Mouse (Mus musculus) hindbrain, postnatal 0 days (tissue): ENCODE measurements around the gene Slc39a11. TPM values are rescaled to one million over a fixed set of nuclear protein-coding genes. Genes with fewer than 3 reads are reported as not detected.
A peak's percentile ranks its signal among the peaks of the same experiment; 100 is the strongest.

Source experiments
- ATAC-seq: fragments of 200-750 bp; cut with Nextera tagmentation; 2 replicates; pipeline ENCODE4 v1.8.0; 2017; ENCODE audit warnings: mild to moderate bottlenecking, moderate TSS enrichment, moderate library complexity
- DNase-seq: peaks from one replicate; pipeline ENCODE4 v3.0.0-alpha.2; 2015; ENCODE audit warnings: low spot score
- H3K27ac ChIP-seq: fragments of 300-500 bp; sonication (generic); 2 replicates; pipeline ENCODE4 v1.5.1; 2014; ENCODE audit warnings: mild to moderate bottlenecking
- H3K27me3 ChIP-seq: fragments of 300-500 bp; sonication (generic); 2 replicates; pipeline ENCODE4 v1.6.1; 2014; ENCODE audit warnings: low read length, mixed read lengths; ENCODE audit not compliant: insufficient read depth
- H3K36me3 ChIP-seq: fragments of 300-500 bp; sonication (generic); 2 replicates; pipeline ENCODE4 v1.6.1; 2014; ENCODE audit warnings: low read length, mixed read lengths; ENCODE audit not compliant: insufficient read depth
- H3K4me1 ChIP-seq: fragments of 300-500 bp; sonication (generic); 2 replicates; pipeline ENCODE4 v1.6.1; 2014; ENCODE audit warnings: antibody characterized with exemption, low read length, mixed read lengths; ENCODE audit not compliant: insufficient read depth
- H3K4me2 ChIP-seq: fragments of 300-500 bp; sonication (generic); 2 replicates; pipeline ENCODE4 v1.6.1; 2014; ENCODE audit warnings: low read depth, mild to moderate bottlenecking, low read length, moderate library complexity, mixed read lengths
- H3K4me3 ChIP-seq: fragments of 300-500 bp; sonication (generic); 2 replicates; pipeline ENCODE4 v1.5.1; 2014; ENCODE audit warnings: low read length
- H3K9ac ChIP-seq: fragments of 300-500 bp; sonication (generic); replicated peaks from 2 replicates; pipeline ENCODE4 v1.6.1; 2014; ENCODE audit warnings: mild to moderate bottlenecking, low read length, moderate library complexity, mixed read lengths
- H3K9me3 ChIP-seq: fragments of 300-500 bp; sonication (generic); 2 replicates; pipeline ENCODE4 v1.6.1; 2016; ENCODE audit warnings: low read length, mixed read lengths
- CTCF ChIP-seq: IDR thresholded peaks from 2 replicates; pipeline ENCODE4 v1.5.1; 2016; ENCODE audit warnings: antibody characterized with exemption, control low read depth, low read depth
- WGBS: fragments of 180-500 bp; shearing (Covaris S2); extraction: QIAGEN DNeasy Blood & Tissue Kit; methylation state at CpG from one replicate; pipeline ENCODE4 v1.1.7; 2014; 5-methylcytosine and 5-hydroxymethylcytosine counted together
- polyA plus RNA-seq: library from polyadenylated mRNA; unstranded; fragments of >200 nt; fragmentation: Nextera tagmentation; extraction: Ambion mirVana; gene quantifications from 2 replicates; pipeline ENCODE4 v1.2.1, GENCODE M21; 2015
- total RNA-seq: library from RNA; depleted of rRNA; stranded (reverse); fragments of >200 nt; gene quantifications from 2 replicates; pipeline ENCODE4 v1.2.3, GENCODE M21; 2014

The Slc39a11 gene
- total and polyA plus RNA-seq, 2 experiments from 2014 or later, result 35.6 to 63.3 TPM

DNA sequence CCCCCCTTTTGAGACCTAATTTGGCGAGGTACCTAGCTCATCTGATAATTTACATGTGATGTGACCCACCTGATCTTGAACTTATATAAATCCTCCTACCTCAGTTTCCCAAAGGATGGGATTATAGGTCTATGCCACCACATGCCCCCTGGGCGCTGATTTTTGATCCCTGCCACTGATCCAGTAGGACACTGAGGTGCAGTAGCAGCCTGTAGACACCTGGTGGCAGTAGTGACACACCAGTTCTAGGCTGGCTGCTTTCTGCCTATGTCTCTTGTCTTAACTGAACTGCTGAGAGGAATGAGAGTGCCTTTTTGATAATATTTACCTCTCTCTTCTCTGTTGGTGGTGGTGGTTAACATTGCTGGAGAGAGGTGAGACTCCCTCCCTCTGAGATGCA is 352.1 kb downstream of the Slc39a11 start:
- Histone ChIP-seq H3K4me1 (no peaks in the 10 kb centered on the region; the same call in 1 of the 2 replicates), H3K9me3 (no peaks in the 10 kb centered on the region), H3K27me3 (no peaks in the 10 kb centered on the region), H3K4me2 (no peak overlapping the region), H3K9ac (no peak overlapping the region), H3K27ac (no peak overlapping the region), H3K36me3 (no peaks in the 10 kb centered on the region), H3K4me3 (no peak overlapping the region)
- TF ChIP-seq CTCF, result peak; percentile 99
- ATAC-seq (peak; percentile 30; the same call in 1 of the 2 replicates), DNase-seq (peak; percentile 93)
- 26% methylated on average over 2 of the region's 2 CpGs for WGBS

- no peak overlapping the region for H3K4me2 ChIP-seq
- no peaks in the 10 kb centered on the region for H3K36me3 ChIP-seq
- no peak for TF ChIP-seq CTCF
- H3K27me3 ChIP-seq, result no peaks in the 10 kb centered on the region
- no peak overlapping the region for H3K4me3 ChIP-seq
- H3K9ac ChIP-seq, result no peak overlapping the region
- H3K27ac ChIP-seq, result no peak overlapping the region
- 86% methylated on average over 22 of the region's 22 CpGs for WGBS
- ATAC-seq (no peak), DNase-seq (no peak)
- H3K4me1 ChIP-seq, result no peaks in the 10 kb centered on the region; the same call in 1 of the 2 replicates
- H3K9me3 ChIP-seq, result no peaks in the 10 kb centered on the region
Measured at GRCm38 (mm10) chr11:113296912-113297625, 352.8 kb downstream of the Slc39a11 start.

GRCm38 (mm10) chr11:113296162-113296561 is 353.7 kb downstream of the Slc39a11 start:
- H3K9me3 ChIP-seq, result no peaks in the 10 kb centered on the region

GRCm38 (mm10) chr11:113294518-113294917 is 355.4 kb downstream of the Slc39a11 start:
- DNase-seq (peak; percentile 77), ATAC-seq (peak; percentile 81)
- H3K27me3 ChIP-seq, result no peaks in the 10 kb centered on the region
- no peaks in the 10 kb centered on the region for H3K9me3 ChIP-seq
- no peaks in the 10 kb centered on the region for H3K36me3 ChIP-seq
- peak overlapping the region; percentile 48; the same call in 1 of the 2 replicates for H3K27ac ChIP-seq
- 0 out of 2 replicates have a peak overlapping the region, but pooled peaks have one; percentile 16 for H3K4me2 ChIP-seq
- no peaks in the 10 kb centered on the region; the same call in 1 of the 2 replicates for H3K4me1 ChIP-seq
- TF ChIP-seq CTCF, result no peak
- no peak overlapping the region for H3K4me3 ChIP-seq
- no peak overlapping the region for H3K9ac ChIP-seq
- 22% methylated on average over 8 of the region's 8 CpGs for WGBS

More at GRCm38 (mm10) chr11:113296162-113296561, 353.7 kb downstream of the Slc39a11 start:
- Histone ChIP-seq H3K4me3 (no peak overlapping the region), H3K27ac (no peak overlapping the region), H3K9ac (no peak overlapping the region), H3K27me3 (no peaks in the 10 kb centered on the region), H3K4me2 (no peak overlapping the region), H3K36me3 (no peaks in the 10 kb centered on the region), H3K4me1 (no peaks in the 10 kb centered on the region; the same call in 1 of the 2 replicates)
- ATAC-seq (peak; percentile 27; the same call in 1 of the 2 replicates), DNase-seq (peak; percentile 91)
- TF ChIP-seq CTCF, result peak; percentile 96
- 32% methylated on average over 7 of the region's 7 CpGs for WGBS

- TF ChIP-seq CTCF, result no peak
- no peak overlapping the region for H3K4me2 ChIP-seq
- H3K27me3 ChIP-seq, result no peaks in the 10 kb centered on the region
- 78% methylated on average over 13 of the region's 13 CpGs for WGBS
- DNase-seq (no peak), ATAC-seq (no peak)
- H3K36me3 ChIP-seq, result no peaks in the 10 kb centered on the region
- H3K4me1 ChIP-seq, result no peaks in the 10 kb centered on the region; the same call in 1 of the 2 replicates
- H3K9me3 ChIP-seq, result no peaks in the 10 kb centered on the region
- H3K4me3 ChIP-seq, result no peak overlapping the region
- H3K27ac ChIP-seq, result no peak overlapping the region
- no peak overlapping the region for H3K9ac ChIP-seq
Measured at GRCm38 (mm10) chr11:113292906-113293614, 356.8 kb downstream of the Slc39a11 start.

DNA sequence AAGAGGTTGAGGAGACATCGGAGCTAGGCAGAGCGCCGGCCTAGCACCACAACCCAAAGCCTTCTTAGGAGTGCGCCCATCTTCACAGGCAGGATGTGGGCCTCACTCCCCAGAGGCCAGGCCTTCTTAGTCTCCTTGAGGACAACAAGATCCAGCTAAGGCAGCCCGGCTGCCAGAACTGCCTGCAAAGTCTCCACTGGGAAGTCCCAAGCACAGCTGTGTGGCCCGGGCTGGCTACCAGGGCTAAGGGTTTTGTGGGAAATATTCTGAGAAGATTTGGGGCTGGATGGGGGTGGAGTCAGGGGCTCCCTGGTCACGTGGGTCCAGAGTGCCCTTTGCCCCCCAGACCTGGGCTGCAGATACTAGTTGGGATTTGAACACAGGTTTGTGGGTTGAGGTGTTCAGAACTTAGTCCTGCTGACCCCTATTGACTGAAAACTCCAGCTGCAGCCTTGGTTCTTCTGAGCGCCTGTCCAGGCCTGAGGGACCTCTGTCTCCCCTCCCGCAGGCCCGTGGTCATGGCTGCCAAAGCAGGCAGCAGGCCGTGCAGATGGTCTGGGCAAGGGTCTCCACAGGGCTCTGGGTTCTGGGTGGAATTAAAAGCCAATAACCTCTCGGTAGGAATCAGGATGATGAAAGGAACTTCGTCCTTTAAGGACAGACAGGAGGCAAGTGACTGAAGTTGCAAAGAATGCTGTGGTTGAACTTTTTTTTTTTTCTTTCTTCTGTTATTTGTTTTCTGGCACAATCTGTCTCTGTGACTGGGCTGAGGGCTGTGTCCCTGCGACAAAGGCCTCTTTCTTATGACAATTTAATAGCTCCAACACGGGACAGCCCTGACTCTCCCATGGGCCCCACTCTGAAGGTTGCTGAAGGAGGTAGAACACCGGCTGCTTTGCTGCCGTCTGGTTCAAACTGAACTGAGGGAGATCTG is 357.8 kb downstream of the Slc39a11 start:
- Histone ChIP-seq H3K4me1 (no peaks in the 10 kb centered on the region; the same call in 1 of the 2 replicates), H3K27ac (peak overlapping the region; percentile 2; the same call in 1 of the 2 replicates), H3K27me3 (no peaks in the 10 kb centered on the region), H3K4me3 (no peak overlapping the region), H3K9me3 (no peaks in the 10 kb centered on the region), H3K36me3 (no peaks in the 10 kb centered on the region), H3K4me2 (no peak overlapping the region), H3K9ac (no peak overlapping the region)
- peak; percentile 67 for DNase-seq
- peak; percentile 36; the same call in 1 of the 2 replicates for TF ChIP-seq CTCF
- WGBS, result 44% methylated on average over 17 of the region's 17 CpGs
- peak; percentile 54 for ATAC-seq
